Comparison of ENCODE assay signal across 23 mouse cellular contexts in genomic region chr5:93256820-93257405, GRCm38 (mm10). TPM values are rescaled to one million over a fixed set of nuclear protein-coding genes. Genes with fewer than 3 reads are reported as not detected.
DNase-seq lines count a peak whose midpoint lies in the region; ATAC-seq lines count a peak whose summit lies in the region.
"Had no signal": no experiment of that assay in that cellular context is flagged by ENCODE, and none has a peak within 500 bp of the region (broad histone marks: within the 10 kb centered on the region; RNA-seq: fewer than 3 reads in every experiment).

No protein-coding gene starts in this region.

- peak; percentile 46 for DNase-seq in forebrain, embryonic 14.5 days (ENCODE audit: low spot score)
- peak; percentile 19 for DNase-seq in heart, adult 8-10 months (ENCODE audit: low spot score)
- no peak for DNase-seq in heart, postnatal 25 days (ENCODE audit: low spot score)
- DNase-seq in lung, postnatal 36 days, result no peak
- DNase-seq in NIH3T3 (ENCODE audit: low read depth), result peak; percentile 69
- DNase-seq in urinary bladder, adult 2 months (ENCODE audit: low spot score), result no peak
- DNase-seq: adrenal gland, adult 8-10 months; adrenal gland, postnatal 36 days; cerebellum, adult 11 months; cerebellum, adult 8-10 months; cerebellum, postnatal 14 days; embryo, embryonic 11 days; gastrocnemius, adult 2 months; heart, postnatal 10 days had no signal

- no peaks in the 10 kb centered on the region; the same call in 1 of the 2 replicates for H3K9me3 ChIP-seq in forebrain, embryonic 14.5 days (replicated peaks; ENCODE audit: control insufficient read depth, low read length)
- no peaks in the 10 kb centered on the region for H3K9me3 ChIP-seq in forebrain, embryonic 12.5 days
- H3K9me3 ChIP-seq in lung, embryonic 16.5 days (ENCODE audit: control insufficient read depth, low read length), result no peaks in the 10 kb centered on the region
- H3K9me3 ChIP-seq: embryonic facial prominence, embryonic 12.5 days; forebrain, embryonic 13.5 days; heart, embryonic 10.5 days; hindbrain, embryonic 10.5 days; intestine, embryonic 15.5 days had no signal

- H3K27ac ChIP-seq in forebrain, embryonic 14.5 days (ENCODE audit: low read depth, low read length), result no peak overlapping the region
- H3K27ac ChIP-seq in forebrain, embryonic 12.5 days, result no peak overlapping the region
- no peak overlapping the region for H3K27ac ChIP-seq in lung, embryonic 16.5 days (ENCODE audit: low read length)
- H3K27ac ChIP-seq: embryonic facial prominence, embryonic 12.5 days; forebrain, embryonic 13.5 days; gastrocnemius, adult 2 months; heart, embryonic 10.5 days; hindbrain, embryonic 10.5 days; hindbrain, embryonic 14.5 days; intestine, embryonic 15.5 days had no signal

- no peak overlapping the region for H3K4me2 ChIP-seq in forebrain, embryonic 14.5 days (ENCODE audit: low read length)
- H3K4me2 ChIP-seq in forebrain, embryonic 12.5 days, result no peak overlapping the region
- no peak overlapping the region for H3K4me2 ChIP-seq in lung, embryonic 16.5 days (ENCODE audit: low read depth, low read length)
- H3K4me2 ChIP-seq: embryonic facial prominence, embryonic 12.5 days; forebrain, embryonic 13.5 days; hindbrain, embryonic 14.5 days; intestine, embryonic 15.5 days had no signal

- H3K36me3 ChIP-seq in forebrain, embryonic 14.5 days (ENCODE audit: control insufficient read depth, insufficient read depth, low read length), result no peaks in the 10 kb centered on the region
- no peaks in the 10 kb centered on the region for H3K36me3 ChIP-seq in forebrain, embryonic 12.5 days (replicated peaks)
- no peaks in the 10 kb centered on the region for H3K36me3 ChIP-seq in lung, embryonic 16.5 days (ENCODE audit: control insufficient read depth, insufficient read depth, low read length)
- H3K36me3 ChIP-seq: embryonic facial prominence, embryonic 12.5 days; heart, embryonic 10.5 days; hindbrain, embryonic 10.5 days; intestine, embryonic 15.5 days had no signal

- H3K27me3 ChIP-seq in forebrain, embryonic 14.5 days (replicated peaks; ENCODE audit: control insufficient read depth, insufficient read depth, low read length), result no peaks in the 10 kb centered on the region
- no peaks in the 10 kb centered on the region for H3K27me3 ChIP-seq in forebrain, embryonic 12.5 days
- H3K27me3 ChIP-seq in lung, embryonic 16.5 days (ENCODE audit: control insufficient read depth, insufficient read depth, low read depth, low read length), result no peaks in the 10 kb centered on the region
- H3K27me3 ChIP-seq: CH12.LX; embryonic facial prominence, embryonic 12.5 days; forebrain, embryonic 13.5 days; intestine, embryonic 15.5 days had no signal

- H3K4me1 ChIP-seq in forebrain, embryonic 14.5 days (ENCODE audit: control insufficient read depth, insufficient read depth, low read length), result no peaks in the 10 kb centered on the region
- H3K4me1 ChIP-seq in forebrain, embryonic 12.5 days, result no peaks in the 10 kb centered on the region
- no peaks in the 10 kb centered on the region; the same call in 1 of the 2 replicates for H3K4me1 ChIP-seq in lung, embryonic 16.5 days (replicated peaks; ENCODE audit: control insufficient read depth, insufficient read depth, low read length)
- H3K4me1 ChIP-seq: embryonic facial prominence, embryonic 12.5 days; forebrain, embryonic 13.5 days; heart, embryonic 10.5 days; hindbrain, embryonic 10.5 days; intestine, embryonic 15.5 days had no signal

- H3K9ac ChIP-seq in forebrain, embryonic 14.5 days (ENCODE audit: low read length), result no peak overlapping the region
- H3K9ac ChIP-seq in forebrain, embryonic 12.5 days, result no peak overlapping the region
- H3K9ac ChIP-seq in lung, embryonic 16.5 days (ENCODE audit: low read length), result no peak overlapping the region
- H3K9ac ChIP-seq: embryonic facial prominence, embryonic 12.5 days; forebrain, embryonic 13.5 days; hindbrain, embryonic 14.5 days; intestine, embryonic 15.5 days had no signal

- intact Hi-C loops in heart, postnatal 25 days (cut with DNase I), result no loop called here

- ATAC-seq in forebrain, embryonic 14.5 days, result no peak
- ATAC-seq in forebrain, embryonic 12.5 days (ENCODE audit: low FRiP score), result no peak
- ATAC-seq in lung, embryonic 16.5 days (ENCODE audit: low read depth), result peak; percentile 84
- ATAC-seq: forebrain, embryonic 13.5 days; intestine, embryonic 15.5 days had no signal

- H3K4me3 ChIP-seq in forebrain, embryonic 14.5 days (ENCODE audit: low read depth, low read length), result no peak overlapping the region
- H3K4me3 ChIP-seq in forebrain, embryonic 12.5 days (replicated peaks), result no peak overlapping the region
- H3K4me3 ChIP-seq in lung, embryonic 16.5 days (ENCODE audit: low read length), result no peak overlapping the region
- H3K4me3 ChIP-seq: embryonic facial prominence, embryonic 12.5 days; forebrain, embryonic 13.5 days; gastrocnemius, adult 2 months; heart, embryonic 10.5 days; hindbrain, embryonic 10.5 days; intestine, embryonic 15.5 days had no signal

RNA-seq across cellular contexts. Expression of gene Ccng2, which starts 10.1 kb away (rescaled TPM):
- polyA plus RNA-seq in forebrain, embryonic 14.5 days (2014; fragmentation: Nextera tagmentation; extraction: Ambion mirVana), result 140 and 156 TPM in 2 replicates
- 124 and 129 TPM in 2 replicates for polyA plus RNA-seq in forebrain, embryonic 12.5 days (2016; fragmentation: Nextera tagmentation; extraction: Ambion mirVana)
- total RNA-seq in heart, adult 8-10 months (2022), result 10 to 100 TPM; 10.4 to 12.9 (median 11.6) TPM
- total RNA-seq in heart, postnatal 25 days (2021), result 10 to 100 TPM; 14.6 to 17.7 TPM
- polyA plus RNA-seq in lung, embryonic 16.5 days (2015; fragmentation: Nextera tagmentation; extraction: Ambion mirVana), result 60.1 and 65.6 TPM in 2 replicates
- polyA plus RNA-seq in urinary bladder, adult 2 months (2012; rRNA removed), result 19.8 and 21.4 TPM in 2 replicates

RNA-seq across cellular contexts. Expression of gene 2010109A12Rik, which starts 50.6 kb away (rescaled TPM):
- 2.7 and 2.8 TPM in 2 replicates for polyA plus RNA-seq in forebrain, embryonic 14.5 days (2014; fragmentation: Nextera tagmentation; extraction: Ambion mirVana)
- polyA plus RNA-seq in forebrain, embryonic 12.5 days (2016; fragmentation: Nextera tagmentation; extraction: Ambion mirVana), result 2.1 and 2.6 TPM in 2 replicates
- total RNA-seq in heart, adult 8-10 months (2022), result under 1 TPM in 2 of 4 experiments, not detected in 2; 0.40 to 0.69 TPM
- under 1 TPM; 0.36 to 0.48 TPM for total RNA-seq in heart, postnatal 25 days (2021)
- polyA plus RNA-seq in lung, embryonic 16.5 days (2015; fragmentation: Nextera tagmentation; extraction: Ambion mirVana), result 1.9 and 3.5 TPM in 2 replicates
- polyA plus RNA-seq in urinary bladder, adult 2 months (2012; rRNA removed), result 0.44 and 0.68 TPM in 2 replicates

RNA-seq across cellular contexts. Expression of gene Ccni, which starts 50.6 kb away (rescaled TPM):
- 195 and 209 TPM in 2 replicates for polyA plus RNA-seq in forebrain, embryonic 14.5 days (2014; fragmentation: Nextera tagmentation; extraction: Ambion mirVana)
- 189 and 191 TPM in 2 replicates for polyA plus RNA-seq in forebrain, embryonic 12.5 days (2016; fragmentation: Nextera tagmentation; extraction: Ambion mirVana)
- 100 to 1,000 TPM; 119 to 175 (median 143) TPM for total RNA-seq in heart, adult 8-10 months (2022)
- total RNA-seq in heart, postnatal 25 days (2021), result 100 to 1,000 TPM; 178 to 183 TPM
- polyA plus RNA-seq in lung, embryonic 16.5 days (2015; fragmentation: Nextera tagmentation; extraction: Ambion mirVana), result 105 and 107 TPM in 2 replicates
- polyA plus RNA-seq in urinary bladder, adult 2 months (2012; rRNA removed), result 65.0 and 103 TPM in 2 replicates

Comparison
In these comparisons a context has a peak if more than half of its experiments do, and no peak if none do; other contexts are left out.
1. DNase-seq: peak in forebrain, embryonic 14.5 days (single experiment), heart, adult 8-10 months (single experiment) and NIH3T3 (single experiment); none in heart, postnatal 25 days (single experiment), lung, postnatal 36 days (single experiment) and urinary bladder, adult 2 months (single experiment).